In the genomic region with DNA sequence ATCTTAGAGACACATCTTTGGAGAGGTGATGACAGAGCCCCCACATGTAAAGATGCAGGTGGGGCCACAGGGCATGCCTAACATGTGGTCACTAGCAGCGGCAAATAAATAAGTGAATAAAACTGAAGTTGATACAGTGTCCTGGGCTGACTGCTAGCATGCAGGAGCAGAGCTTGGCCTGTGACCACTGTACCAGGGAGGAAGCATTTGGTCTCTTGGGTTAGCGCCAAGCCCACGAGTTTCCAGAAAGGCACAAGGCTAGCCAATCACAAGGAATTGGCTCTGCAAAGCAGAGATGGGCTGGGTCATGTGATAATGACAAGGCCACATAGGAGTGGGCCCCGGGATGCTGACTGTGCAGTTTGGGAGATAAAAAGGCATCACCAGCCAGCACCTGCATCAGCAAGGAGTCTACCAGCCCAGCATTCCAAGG, we compare ENCODE assay signal across 7 mouse cellular contexts. TPM values are rescaled to one million over a fixed set of nuclear protein-coding genes. Genes with fewer than 3 reads are reported as not detected.
DNase-seq lines count a peak whose midpoint lies in the region; ATAC-seq and TF ChIP-seq lines count a peak whose summit lies in the region.

No protein-coding gene starts in this region.

- no peak overlapping the region for H3ac ChIP-seq in C2C12 (ENCODE audit: control insufficient read depth, insufficient read length, low read depth)

- ATAC-seq in erythroblast, adult 5-6 weeks (replicated peaks; ENCODE audit: low FRiP score, poor library complexity, severe bottlenecking) = peak; percentile 91
- no peak for ATAC-seq in midbrain, embryonic 13.5 days

- TF ChIP-seq CTCF in C2C12 (IDR thresholded peaks at IDR 0.05; ENCODE audit: control insufficient read depth, insufficient read depth, insufficient read length) = no peak
- no peak for TF ChIP-seq CTCF in thymus, adult 2 months (IDR thresholded peaks at IDR 0.05; ENCODE audit: borderline replicate concordance, control insufficient read depth, extremely low read depth, insufficient read depth, low read length, poor library complexity)

- DNase-seq in 3134 (ENCODE audit: extremely low read depth, insufficient read length, low spot score) = peak; percentile 53
- DNase-seq in liver = peak; percentile 89
- DNase-seq in thymus, adult 2 months = peak; percentile 66
- DNase-seq in right cerebral cortex, postnatal 25 days = no peak

- 21% methylated on average over 4 of the region's 4 CpGs for WGBS in thymus, adult 2 months
- 90% methylated on average over 4 of the region's 4 CpGs for WGBS in midbrain, embryonic 13.5 days

- no peak overlapping the region for H3K9ac ChIP-seq in midbrain, embryonic 13.5 days (replicated peaks)

- H3K36me3 ChIP-seq in C2C12 (ENCODE audit: control insufficient read depth, insufficient read depth) = no peaks in the 10 kb centered on the region
- no peaks in the 10 kb centered on the region for H3K36me3 ChIP-seq in thymus, adult 2 months (ENCODE audit: control insufficient read depth, insufficient read depth, low read length)
- H3K36me3 ChIP-seq in midbrain, embryonic 13.5 days = no peaks in the 10 kb centered on the region

- H3K27me3 ChIP-seq in C2C12 (ENCODE audit: control insufficient read depth, insufficient read depth, insufficient read length) = peaks cover 6% of the 10 kb centered on the region
- H3K27me3 ChIP-seq in thymus, adult 2 months (ENCODE audit: control insufficient read depth, insufficient read depth, low read length) = no peaks in the 10 kb centered on the region
- H3K27me3 ChIP-seq in midbrain, embryonic 13.5 days = no peaks in the 10 kb centered on the region

- no peak overlapping the region for H3K4me3 ChIP-seq in C2C12 (ENCODE audit: insufficient read depth, poor library complexity, severe bottlenecking)
- H3K4me3 ChIP-seq in thymus, adult 2 months (ENCODE audit: control insufficient read depth, insufficient read depth, low read length) = peak overlapping the region; percentile 12; the same call in 1 of the 2 replicates
- no peak overlapping the region for H3K4me3 ChIP-seq in midbrain, embryonic 13.5 days (replicated peaks)

- H3K9me3 ChIP-seq in midbrain, embryonic 13.5 days = no peaks in the 10 kb centered on the region

- TF ChIP-seq POLR2A in thymus, adult 2 months (IDR thresholded peaks at IDR 0.05; ENCODE audit: control insufficient read depth, extremely low read depth, insufficient read depth, low read length, poor library complexity) = no peak

- peak overlapping the region; percentile 96 for H3K27ac ChIP-seq in thymus, adult 2 months (ENCODE audit: control insufficient read depth, insufficient read depth, low read length)
- H3K27ac ChIP-seq in midbrain, embryonic 13.5 days = no peak overlapping the region

- H3K4me2 ChIP-seq in midbrain, embryonic 13.5 days (replicated peaks) = no peak overlapping the region

- H3K4me1 ChIP-seq in thymus, adult 2 months (replicated peaks; ENCODE audit: control insufficient read depth, insufficient read depth, low read length) = peaks cover 37% of the 10 kb centered on the region
- no peaks in the 10 kb centered on the region for H3K4me1 ChIP-seq in midbrain, embryonic 13.5 days (replicated peaks)

- H3K79me2 ChIP-seq in C2C12 (ENCODE audit: control insufficient read depth, insufficient read depth) = no peaks in the 10 kb centered on the region

- H3K79me3 ChIP-seq in C2C12 (ENCODE audit: low read depth) = no peaks in the 10 kb centered on the region

TF ChIP-seq in C2C12, 6 proteins besides CTCF, POLR2A, EP300 and RAD21:
- peak; percentile 21 for TF ChIP-seq USF1 (IDR thresholded peaks at IDR 0.05; ENCODE audit: low read depth)
- TF ChIP-seq MYOD1 (IDR thresholded peaks at IDR 0.05; ENCODE audit: control insufficient read depth, insufficient read length, low read depth) = no peak

RNA-seq across cellular contexts. Expression of a gene that starts 47.2 kb away (rescaled TPM):
- polyA plus RNA-seq in C2C12 (2012; fragmentation: generic; extraction: Trizol) = 17.8 TPM
- total RNA-seq in erythroblast, adult 5-6 weeks (2015; ENCODE audit: low replicate concordance) = 5.2 and 7.5 TPM in 2 replicates
- 10.0 and 15.1 TPM in 2 replicates for total RNA-seq in erythroblast, adult 5-6 weeks (2017; ENCODE audit: low replicate concordance)
- 46.2 and 51.7 TPM in 2 replicates for polyA plus RNA-seq in thymus, adult 2 months (2012; rRNA removed)
- polyA plus RNA-seq in midbrain, embryonic 13.5 days (2015; fragmentation: Nextera tagmentation; extraction: Ambion mirVana) = 64.4 and 64.8 TPM in 2 replicates

RNA-seq across cellular contexts. Expression of a gene that starts 47.3 kb away (rescaled TPM):
- polyA plus RNA-seq in C2C12 (2012; fragmentation: generic; extraction: Trizol) = 185 TPM
- 310 and 337 TPM in 2 replicates for total RNA-seq in erythroblast, adult 5-6 weeks (2015; ENCODE audit: low replicate concordance)
- total RNA-seq in erythroblast, adult 5-6 weeks (2017; ENCODE audit: low replicate concordance) = 224 and 253 TPM in 2 replicates
- polyA plus RNA-seq in thymus, adult 2 months (2012; rRNA removed) = 107 and 133 TPM in 2 replicates
- polyA plus RNA-seq in midbrain, embryonic 13.5 days (2015; fragmentation: Nextera tagmentation; extraction: Ambion mirVana) = 1,097 and 1,253 TPM in 2 replicates
